Comparison of ENCODE assay signal across 14 mouse cellular contexts in genomic region chr4:102620179-102620910, GRCm38 (mm10).
DNase-seq lines count a peak whose midpoint lies in the region; ATAC-seq and TF ChIP-seq lines count a peak whose summit lies in the region.
"Had no signal": no experiment of that assay in that cellular context is flagged by ENCODE, and none has a peak within 500 bp of the region (broad histone marks: within the 10 kb centered on the region; RNA-seq: fewer than 3 reads in every experiment).

No protein-coding gene starts in this region.

- no peak overlapping the region for H3K4me2 ChIP-seq in hindbrain, embryonic 14.5 days (replicated peaks)
- H3K4me2 ChIP-seq in hindbrain, embryonic 12.5 days (replicated peaks), result no peak overlapping the region
- no peak overlapping the region for H3K4me2 ChIP-seq in neural tube, embryonic 14.5 days (ENCODE audit: low read depth, low read length)
- H3K4me2 ChIP-seq in neural tube, embryonic 15.5 days, result no peak overlapping the region
- no peak overlapping the region for H3K4me2 ChIP-seq in midbrain, embryonic 15.5 days
- H3K4me2 ChIP-seq: liver, embryonic 13.5 days had no signal

- peak; percentile 15 to 32 for DNase-seq in cerebellum, adult 2 months
- DNase-seq in hindbrain, embryonic 14.5 days (ENCODE audit: low spot score), result peak; percentile 52
- DNase-seq in heart, adult 18-20 months, result no peak
- DNase-seq: adrenal gland, adult 8-10 months; gastrocnemius, postnatal 25 days; kidney, postnatal 14 days; liver, embryonic 13.5 days; lung, postnatal 10 days had no signal

- 29% methylated on average over 4 of the region's 5 CpGs for WGBS in cerebellum, adult 2 months
- WGBS in hindbrain, embryonic 14.5 days, result 61% methylated on average over 5 of the region's 5 CpGs
- 59% methylated on average over 4 of the region's 5 CpGs for WGBS in hindbrain, embryonic 12.5 days
- WGBS in neural tube, embryonic 14.5 days, result 71% methylated on average over 4 of the region's 5 CpGs
- 62% methylated on average over 3 of the region's 5 CpGs for WGBS in neural tube, embryonic 15.5 days
- WGBS in midbrain, embryonic 15.5 days, result 60% methylated on average over 5 of the region's 5 CpGs

- H3K4me3 ChIP-seq in cerebellum, adult 2 months (replicated peaks; ENCODE audit: insufficient read depth, low read depth, low read length), result no peak overlapping the region
- no peak overlapping the region for H3K4me3 ChIP-seq in hindbrain, embryonic 14.5 days (replicated peaks; ENCODE audit: low read length)
- no peak overlapping the region for H3K4me3 ChIP-seq in hindbrain, embryonic 12.5 days
- H3K4me3 ChIP-seq in neural tube, embryonic 14.5 days (ENCODE audit: low read depth, low read length), result no peak overlapping the region
- H3K4me3 ChIP-seq in neural tube, embryonic 15.5 days (replicated peaks), result no peak overlapping the region
- no peak overlapping the region for H3K4me3 ChIP-seq in midbrain, embryonic 15.5 days
- H3K4me3 ChIP-seq: limb, embryonic 10.5 days; liver, embryonic 13.5 days had no signal

- TF ChIP-seq POLR2A in cerebellum, adult 2 months (IDR thresholded peaks at IDR 0.05; ENCODE audit: borderline replicate concordance, insufficient read depth, low read length), result no peak

- H3K27ac ChIP-seq in cerebellum, adult 2 months (ENCODE audit: insufficient read depth, low read length), result no peak overlapping the region
- H3K27ac ChIP-seq in hindbrain, embryonic 14.5 days, result no peak overlapping the region
- no peak overlapping the region for H3K27ac ChIP-seq in hindbrain, embryonic 12.5 days
- no peak overlapping the region for H3K27ac ChIP-seq in neural tube, embryonic 14.5 days (ENCODE audit: low read depth, low read length)
- no peak overlapping the region for H3K27ac ChIP-seq in neural tube, embryonic 15.5 days (replicated peaks)
- H3K27ac ChIP-seq in midbrain, embryonic 15.5 days, result no peak overlapping the region
- H3K27ac ChIP-seq: limb, embryonic 10.5 days; liver, embryonic 13.5 days had no signal

- H3K27me3 ChIP-seq in cerebellum, adult 2 months (ENCODE audit: control insufficient read depth, insufficient read depth, low read length), result no peaks in the 10 kb centered on the region
- H3K27me3 ChIP-seq in hindbrain, embryonic 14.5 days (ENCODE audit: control insufficient read depth, insufficient read depth, low read length), result no peaks in the 10 kb centered on the region
- no peaks in the 10 kb centered on the region for H3K27me3 ChIP-seq in hindbrain, embryonic 12.5 days
- H3K27me3 ChIP-seq in neural tube, embryonic 14.5 days (ENCODE audit: control insufficient read depth, insufficient read depth, low read length), result no peaks in the 10 kb centered on the region
- H3K27me3 ChIP-seq in neural tube, embryonic 15.5 days (replicated peaks), result no peaks in the 10 kb centered on the region
- H3K27me3 ChIP-seq in midbrain, embryonic 15.5 days (replicated peaks), result no peaks in the 10 kb centered on the region
- H3K27me3 ChIP-seq: liver, embryonic 13.5 days had no signal

- no peak for TF ChIP-seq CTCF in cerebellum, adult 2 months (IDR thresholded peaks at IDR 0.05; ENCODE audit: borderline replicate concordance, insufficient read depth, low read depth, low read length)

- no peaks in the 10 kb centered on the region for H3K9me3 ChIP-seq in hindbrain, embryonic 14.5 days (ENCODE audit: control insufficient read depth, low read length)
- H3K9me3 ChIP-seq in hindbrain, embryonic 12.5 days (replicated peaks), result no peaks in the 10 kb centered on the region
- no peaks in the 10 kb centered on the region for H3K9me3 ChIP-seq in neural tube, embryonic 14.5 days (ENCODE audit: control insufficient read depth, low read length)
- H3K9me3 ChIP-seq in neural tube, embryonic 15.5 days (replicated peaks), result no peaks in the 10 kb centered on the region
- H3K9me3 ChIP-seq in midbrain, embryonic 15.5 days, result no peaks in the 10 kb centered on the region
- H3K9me3 ChIP-seq: limb, embryonic 10.5 days; liver, embryonic 13.5 days had no signal

- no peak overlapping the region for H3K9ac ChIP-seq in hindbrain, embryonic 14.5 days
- no peak overlapping the region for H3K9ac ChIP-seq in hindbrain, embryonic 12.5 days
- H3K9ac ChIP-seq in neural tube, embryonic 14.5 days (replicated peaks; ENCODE audit: low read depth, low read length), result no peak overlapping the region
- no peak overlapping the region for H3K9ac ChIP-seq in neural tube, embryonic 15.5 days (replicated peaks)
- H3K9ac ChIP-seq in midbrain, embryonic 15.5 days, result no peak overlapping the region
- H3K9ac ChIP-seq: liver, embryonic 13.5 days had no signal

- H3K36me3 ChIP-seq in hindbrain, embryonic 14.5 days (replicated peaks; ENCODE audit: control insufficient read depth, insufficient read depth), result no peaks in the 10 kb centered on the region
- H3K36me3 ChIP-seq in hindbrain, embryonic 12.5 days, result no peaks in the 10 kb centered on the region
- H3K36me3 ChIP-seq in neural tube, embryonic 14.5 days (ENCODE audit: control insufficient read depth, insufficient read depth, low read length), result no peaks in the 10 kb centered on the region
- H3K36me3 ChIP-seq in neural tube, embryonic 15.5 days, result no peaks in the 10 kb centered on the region
- H3K36me3 ChIP-seq in midbrain, embryonic 15.5 days (replicated peaks), result no peaks in the 10 kb centered on the region
- H3K36me3 ChIP-seq: limb, embryonic 10.5 days; liver, embryonic 13.5 days had no signal

- peaks cover 5% of the 10 kb centered on the region; the same call in 1 of the 2 replicates for H3K4me1 ChIP-seq in cerebellum, adult 2 months (ENCODE audit: control insufficient read depth, insufficient read depth, low read length)
- no peaks in the 10 kb centered on the region for H3K4me1 ChIP-seq in hindbrain, embryonic 14.5 days (replicated peaks; ENCODE audit: control insufficient read depth, insufficient read depth, low read length)
- H3K4me1 ChIP-seq in hindbrain, embryonic 12.5 days, result 0 out of 2 replicates have a peak, but pooled peaks cover 3% of the 10 kb centered on the region
- no peaks in the 10 kb centered on the region for H3K4me1 ChIP-seq in neural tube, embryonic 14.5 days (ENCODE audit: control insufficient read depth, insufficient read depth, low read length)
- peaks cover 5% of the 10 kb centered on the region; the same call in 1 of the 2 replicates for H3K4me1 ChIP-seq in neural tube, embryonic 15.5 days
- peaks cover 5% of the 10 kb centered on the region; the same call in 1 of the 2 replicates for H3K4me1 ChIP-seq in midbrain, embryonic 15.5 days
- H3K4me1 ChIP-seq: liver, embryonic 13.5 days had no signal

- ATAC-seq in cerebellum, adult (ENCODE audit: insufficient number of reproducible peaks, low FRiP score, low TSS enrichment), result no peak
- peak; percentile 53; the same call in 1 of the 2 replicates for ATAC-seq in hindbrain, embryonic 14.5 days (ENCODE audit: low FRiP score)
- ATAC-seq in hindbrain, embryonic 12.5 days (ENCODE audit: low FRiP score), result no peak
- ATAC-seq in neural tube, embryonic 14.5 days (ENCODE audit: low read depth), result peak; percentile 31
- ATAC-seq in neural tube, embryonic 15.5 days (ENCODE audit: low FRiP score), result no peak
- ATAC-seq in midbrain, embryonic 15.5 days (replicated peaks), result peak; percentile 62; the same call in 1 of the 2 replicates

Comparison
In these comparisons a context has a peak if more than half of its experiments do, and no peak if none do; other contexts are left out.
1. ATAC-seq: peak in hindbrain, embryonic 14.5 days (single experiment), neural tube, embryonic 14.5 days (single experiment) and midbrain, embryonic 15.5 days (single experiment); none in cerebellum, adult (single experiment), hindbrain, embryonic 12.5 days (single experiment) and neural tube, embryonic 15.5 days (single experiment).
2. DNase-seq: peak in cerebellum, adult 2 months (2 of 2) and hindbrain, embryonic 14.5 days (single experiment); none in heart, adult 18-20 months (0 of 2).